Mouse (Mus musculus) cerebellum, adult 9-11 months (tissue): Measurements from ENCODE around the gene Actn1.
"Not testable (repeated sequence)": the region's sequence is repeated elsewhere in the genome, so short reads cannot be mapped to it uniquely, and the experiment has no call there.

Experiments
- DNase-seq: peaks from one replicate; pipeline ENCODE4 v3.0.0; 2022

The Actn1 gene

GRCm38 (mm10) chr12:80260056-80260743 is at the start of gene Actn1:
Actn1 (minus strand) TSS chr12:80260371.
- peak; percentile 96 for DNase-seq

GRCm38 (mm10) chr12:80307556-80307955 is 47.4 kb upstream of the Actn1 start:
- DNase-seq, result no peak

- DNase-seq, result no peak
Observed at GRCm38 (mm10) chr12:80304518-80304917, 44.3 kb upstream of the Actn1 start.

- no peak for DNase-seq
Observed at GRCm38 (mm10) chr12:80300833-80301456, 40.8 kb upstream of the Actn1 start.

GRCm38 (mm10) chr12:80298714-80299113 is 38.5 kb upstream of the Actn1 start:
- DNase-seq, result no peak

GRCm38 (mm10) chr12:80291895-80292435 is 31.8 kb upstream of the Actn1 start:
- DNase-seq, result no peak

GRCm38 (mm10) chr12:80290964-80291363 is 30.8 kb upstream of the Actn1 start:
- no peak for DNase-seq

- DNase-seq, result no peak
Observed at GRCm38 (mm10) chr12:80290483-80290882, 30.3 kb upstream of the Actn1 start.

GRCm38 (mm10) chr12:80289722-80290121 is 29.6 kb upstream of the Actn1 start:
- no peak for DNase-seq

GRCm38 (mm10) chr12:80285890-80286289 is 25.7 kb upstream of the Actn1 start:
- no peak for DNase-seq

GRCm38 (mm10) chr12:80284251-80284650 is 24.1 kb upstream of the Actn1 start:
- not testable (repeated sequence) for DNase-seq

- DNase-seq, result no peak
Observed at GRCm38 (mm10) chr12:80278866-80279265, 18.7 kb upstream of the Actn1 start.

GRCm38 (mm10) chr12:80277428-80277827 is 17.3 kb upstream of the Actn1 start:
- DNase-seq, result no peak

GRCm38 (mm10) chr12:80275187-80275820 is 15.1 kb upstream of the Actn1 start:
- DNase-seq, result no peak

GRCm38 (mm10) chr12:80273020-80273686 is 13.0 kb upstream of the Actn1 start:
- peak; percentile 50 for DNase-seq

GRCm38 (mm10) chr12:80271806-80272205 is 11.6 kb upstream of the Actn1 start:
- no peak for DNase-seq

GRCm38 (mm10) chr12:80270924-80271323 is 10.8 kb upstream of the Actn1 start:
- DNase-seq, result no peak

GRCm38 (mm10) chr12:80269303-80269702 is 9.1 kb upstream of the Actn1 start:
- no peak for DNase-seq

- no peak for DNase-seq
Observed at GRCm38 (mm10) chr12:80267962-80268361, 7.8 kb upstream of the Actn1 start.

- DNase-seq, result not testable (repeated sequence)
Observed at GRCm38 (mm10) chr12:80264388-80264787, 4.2 kb upstream of the Actn1 start.

GRCm38 (mm10) chr12:80260744-80261695 is 849 bp upstream of the Actn1 start:
- DNase-seq, result no peak
